Mouse (Mus musculus): Measurements from ENCODE around the gene Cfl1. TPM values are rescaled to one million over a fixed set of nuclear protein-coding genes. Genes with fewer than 3 reads are reported as not detected.
A peak's percentile ranks its signal among the peaks of the same experiment; 100 is the strongest.

Gene Cfl1
- polyA plus RNA-seq, 1 experiment from 2014 or later = 1,377 TPM

DNA sequence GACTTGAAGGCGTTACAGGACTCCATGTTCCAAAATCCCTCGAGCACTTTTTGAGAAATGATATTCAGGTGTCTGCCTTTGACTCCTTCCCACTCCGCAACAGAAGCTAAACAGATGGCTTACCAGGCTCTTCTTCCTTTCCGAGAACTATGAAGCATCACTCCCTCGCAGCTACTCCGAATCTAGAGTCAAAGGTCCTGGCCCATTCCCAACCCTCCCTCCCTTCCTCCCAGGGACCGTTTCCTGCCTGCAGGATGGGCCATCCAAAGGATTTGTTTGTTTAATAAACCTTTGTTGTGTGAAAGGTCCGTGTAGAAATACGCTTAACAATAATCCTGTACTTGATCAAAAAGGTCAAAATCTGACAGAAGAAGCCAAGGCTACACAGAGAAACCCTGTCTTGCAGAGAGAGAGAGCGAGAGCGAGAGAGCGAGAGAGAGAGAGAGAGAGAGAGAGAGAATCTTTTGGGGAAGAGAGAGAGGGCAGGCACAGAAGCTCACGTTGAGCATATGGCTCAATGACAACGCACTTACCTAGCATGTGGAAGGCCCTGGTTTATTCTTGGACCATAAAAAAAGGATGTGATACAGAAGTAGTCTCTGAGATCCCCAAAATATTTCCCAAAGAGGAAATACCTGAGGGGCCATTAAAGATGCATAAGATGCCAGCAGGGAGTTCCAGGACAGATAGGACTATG, 32.4 kb upstream of the Cfl1 start, which contains the start of gene Ccdc85b:
Gene Ccdc85b (minus strand): TSS at position 149 of the 697 bp plus-strand sequence.
- WGBS (ENCODE audit: missing documents) = 18% methylated on average over 13 of the region's 14 CpGs
- H3K36me3 ChIP-seq (ENCODE audit: inconsistent target) = peaks cover 9% of the 10 kb centered on the region
- peaks cover 36% of the 10 kb centered on the region for H3K79me2 ChIP-seq (ENCODE audit: inconsistent target)
- H3K27ac ChIP-seq = no peak within 1 kb of the TSS
- peak within 1 kb of the TSS; percentile 50 for H3K4me3 ChIP-seq (ENCODE audit: inconsistent target)

DNA sequence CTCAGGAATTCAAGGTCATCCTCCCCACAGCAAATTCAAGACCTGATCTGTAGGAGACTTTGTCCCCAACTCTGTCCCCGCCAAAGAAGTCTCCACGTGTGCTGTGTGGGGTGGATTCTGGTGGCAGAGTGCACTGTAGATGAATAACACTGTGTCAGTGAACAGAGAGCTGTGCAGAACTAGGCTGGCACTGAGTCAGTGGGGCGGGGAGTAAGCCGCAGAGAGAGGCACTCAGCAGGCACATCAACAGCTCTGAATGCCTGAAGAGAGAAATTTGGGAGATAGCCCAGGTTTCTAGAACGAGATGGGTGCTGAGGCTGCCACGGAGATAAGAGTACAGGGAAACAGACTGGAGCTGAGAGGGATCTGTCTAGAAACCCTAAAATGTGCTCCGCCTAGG, 31.2 kb upstream of the Cfl1 start:
- Histone ChIP-seq H3K36me3 (ENCODE audit: inconsistent target) (peaks cover 21% of the 10 kb centered on the region), H3K4me3 (ENCODE audit: inconsistent target) (no peak overlapping the region), H3K27ac (no peak overlapping the region), H3K79me2 (ENCODE audit: inconsistent target) (peaks cover 36% of the 10 kb centered on the region)
- 90% methylated on average over 7 of the region's 7 CpGs for WGBS (ENCODE audit: missing documents)

DNA sequence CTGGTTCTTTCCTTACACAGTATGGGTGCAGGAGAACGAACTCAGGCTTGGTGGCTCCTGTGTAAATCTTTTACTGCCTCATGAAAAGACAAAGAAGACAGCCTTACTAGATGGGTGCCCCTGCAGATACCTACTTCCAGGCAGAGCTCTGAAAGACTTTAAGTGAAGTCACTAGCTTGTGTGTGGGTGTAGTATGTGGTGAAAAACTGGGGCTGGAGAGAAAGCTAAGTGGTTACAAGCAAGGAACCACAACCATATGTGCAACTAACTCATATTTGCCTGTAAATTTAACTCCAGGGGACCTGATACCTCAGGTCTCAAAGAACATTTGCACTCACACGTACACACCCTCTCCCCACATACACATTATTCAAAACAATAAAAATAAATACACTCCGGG, 30.4 kb upstream of the Cfl1 start:
- Histone ChIP-seq H3K27ac (peak overlapping the region; percentile 73), H3K79me2 (ENCODE audit: inconsistent target) (peaks cover 29% of the 10 kb centered on the region), H3K4me3 (ENCODE audit: inconsistent target) (peak overlapping the region; percentile 96), H3K36me3 (ENCODE audit: inconsistent target) (peaks cover 30% of the 10 kb centered on the region)
- WGBS (ENCODE audit: missing documents) = 32% methylated on average over 2 of the region's 3 CpGs

DNA sequence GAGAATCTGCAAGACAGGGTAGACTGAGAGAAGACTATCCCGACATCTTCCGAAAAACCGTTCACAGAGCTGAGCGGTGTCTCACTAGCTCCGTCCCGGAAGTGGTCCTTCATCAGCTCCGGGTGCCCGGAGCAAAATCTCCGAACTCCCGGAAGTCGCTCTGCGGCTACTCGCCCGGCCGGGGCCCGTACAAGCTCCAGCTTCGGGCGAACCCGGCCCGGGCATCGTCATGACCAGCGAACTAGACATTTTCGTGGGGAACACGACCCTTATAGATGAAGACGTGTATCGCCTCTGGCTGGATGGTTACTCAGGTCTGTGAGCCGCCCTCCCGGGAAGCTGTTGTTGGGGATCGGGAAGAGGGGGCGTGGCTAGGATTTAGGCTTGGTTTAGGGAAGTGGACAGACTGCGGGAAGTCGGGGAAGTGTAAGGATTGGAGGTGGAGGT, 29.8 kb upstream of the Cfl1 start, which contains the start of gene Fibp:
Gene Fibp (plus strand): TSS at position 151 of the 447 bp plus-strand sequence.
- Histone ChIP-seq H3K4me3 (ENCODE audit: inconsistent target) (peak within 1 kb of the TSS; percentile 96), H3K27ac (peak within 1 kb of the TSS; percentile 73), H3K36me3 (ENCODE audit: inconsistent target) (peaks cover 35% of the 10 kb centered on the region), H3K79me2 (ENCODE audit: inconsistent target) (peaks cover 23% of the 10 kb centered on the region)
- WGBS (ENCODE audit: missing documents) = 0% methylated on average over 32 of the region's 32 CpGs

DNA sequence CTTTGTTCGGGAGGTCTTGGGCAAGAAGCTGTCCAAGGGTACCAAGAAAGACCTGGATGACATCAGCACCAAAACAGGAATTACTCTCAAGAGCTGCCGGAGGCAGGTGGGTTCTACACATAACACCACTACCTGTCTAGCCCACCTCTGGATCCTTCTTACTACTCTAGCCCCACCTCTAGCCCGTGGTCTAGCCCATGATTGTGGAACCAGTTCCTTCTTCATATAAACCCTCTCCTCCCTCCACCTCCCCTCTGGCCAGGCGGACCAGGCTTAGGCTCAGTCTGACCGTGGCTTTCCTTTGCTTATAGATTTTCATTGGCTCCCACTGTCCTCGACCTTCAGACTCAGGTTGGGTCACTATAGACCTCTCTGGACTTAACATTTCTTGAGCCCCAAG, 28.8 kb upstream of the Cfl1 start:
- Histone ChIP-seq H3K36me3 (ENCODE audit: inconsistent target) (peaks cover 45% of the 10 kb centered on the region), H3K79me2 (ENCODE audit: inconsistent target) (peaks cover 14% of the 10 kb centered on the region), H3K27ac (no peak overlapping the region), H3K4me3 (ENCODE audit: inconsistent target) (peak overlapping the region; percentile 96)
- WGBS (ENCODE audit: missing documents) = 85% methylated on average over 6 of the region's 6 CpGs

DNA sequence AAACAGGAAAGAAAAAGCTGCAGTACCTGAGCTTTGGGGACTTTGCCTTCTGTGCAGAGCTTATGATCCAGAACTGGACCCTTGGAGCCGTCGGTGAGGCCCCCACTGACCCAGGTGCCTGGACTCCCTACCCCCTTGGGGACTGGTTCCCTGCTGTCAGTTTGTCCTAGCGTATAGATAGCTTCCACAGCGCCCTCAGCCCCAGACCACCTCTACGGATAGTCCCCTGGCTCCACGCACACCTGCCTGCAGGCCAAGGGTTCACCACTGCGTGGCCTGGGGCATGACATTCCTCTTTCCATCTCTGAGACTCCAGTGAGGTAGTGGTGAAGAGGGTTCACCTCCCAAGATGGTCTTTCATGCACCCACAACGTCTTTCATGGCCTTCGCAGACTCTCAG, 27.0 kb upstream of the Cfl1 start:
- peaks cover 56% of the 10 kb centered on the region for H3K36me3 ChIP-seq (ENCODE audit: inconsistent target)
- H3K79me2 ChIP-seq (ENCODE audit: inconsistent target) = peaks cover 12% of the 10 kb centered on the region

DNA sequence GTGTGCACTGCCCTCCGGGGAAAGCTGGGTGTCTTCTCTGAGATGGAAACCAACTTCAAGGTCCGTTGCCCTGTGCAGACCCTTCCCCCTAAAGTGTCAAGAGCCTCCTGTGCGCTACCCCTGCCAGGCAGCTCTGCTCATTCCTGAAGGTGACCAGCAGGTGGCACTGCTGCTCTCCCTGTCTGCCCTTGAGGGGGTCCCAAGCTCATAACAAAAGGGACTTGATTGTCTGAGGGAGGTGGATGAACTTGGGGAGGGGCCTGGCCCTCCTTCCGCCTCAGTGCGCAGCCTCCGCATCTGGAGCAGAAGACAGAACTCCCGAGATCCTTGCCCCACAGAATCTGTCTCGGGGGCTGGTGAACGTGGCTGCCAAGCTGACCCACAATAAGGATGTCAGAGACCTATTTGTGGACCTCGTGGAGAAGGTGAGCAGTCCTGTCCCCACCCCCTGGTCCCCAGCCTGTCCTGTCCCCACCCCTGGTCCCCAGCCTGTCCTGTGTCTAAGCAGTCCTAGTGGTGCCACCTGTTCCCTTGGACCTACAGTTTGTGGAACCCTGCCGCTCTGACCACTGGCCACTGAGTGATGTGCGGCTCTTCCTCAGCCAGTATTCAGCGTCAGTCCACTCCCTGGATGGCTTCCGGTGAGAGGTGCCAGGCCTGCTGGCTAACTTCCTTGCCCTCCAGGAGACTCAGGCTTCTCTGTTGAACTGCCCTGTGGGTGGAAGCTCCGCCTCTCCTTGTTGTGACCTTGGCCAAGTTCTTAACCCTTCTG, 26.3 kb upstream of the Cfl1 start:
- H3K36me3 ChIP-seq (ENCODE audit: inconsistent target) = peaks cover 56% of the 10 kb centered on the region
- peaks cover 12% of the 10 kb centered on the region for H3K79me2 ChIP-seq (ENCODE audit: inconsistent target)
- WGBS (ENCODE audit: missing documents) = 77% methylated on average over 14 of the region's 15 CpGs
- no peak overlapping the region for H3K27ac ChIP-seq
- no peak overlapping the region for H3K4me3 ChIP-seq (ENCODE audit: inconsistent target)

More for the DNA sequence above, 27.0 kb upstream of the Cfl1 start:
- 92% methylated on average over 9 of the region's 9 CpGs for WGBS (ENCODE audit: missing documents)
- Histone ChIP-seq H3K4me3 (ENCODE audit: inconsistent target) (no peak overlapping the region), H3K27ac (no peak overlapping the region)

DNA sequence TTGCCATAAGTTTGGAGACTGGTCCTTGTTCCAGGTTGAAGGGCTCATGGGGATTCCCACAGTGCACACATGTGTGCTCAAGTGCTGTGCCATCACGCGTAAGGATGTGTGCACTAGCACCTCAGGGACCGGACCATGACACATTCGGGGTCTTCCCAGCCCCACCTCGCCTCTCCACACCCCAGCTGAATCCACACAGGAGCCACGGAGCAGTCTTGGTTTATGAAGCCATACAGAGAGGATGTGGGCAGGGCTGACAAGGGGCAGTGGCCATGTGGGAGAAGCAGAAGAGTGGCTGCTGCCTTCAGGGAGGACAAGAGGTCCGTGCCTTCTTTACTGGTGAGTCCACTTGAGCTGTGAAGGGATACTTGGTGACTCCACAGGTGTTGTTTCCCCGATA, 25.2 kb upstream of the Cfl1 start:
- peaks cover 12% of the 10 kb centered on the region for H3K79me2 ChIP-seq (ENCODE audit: inconsistent target)
- H3K27ac ChIP-seq = no peak overlapping the region
- peaks cover 56% of the 10 kb centered on the region for H3K36me3 ChIP-seq (ENCODE audit: inconsistent target)
- 92% methylated on average over 8 of the region's 8 CpGs for WGBS (ENCODE audit: missing documents)
- no peak overlapping the region for H3K4me3 ChIP-seq (ENCODE audit: inconsistent target)

DNA sequence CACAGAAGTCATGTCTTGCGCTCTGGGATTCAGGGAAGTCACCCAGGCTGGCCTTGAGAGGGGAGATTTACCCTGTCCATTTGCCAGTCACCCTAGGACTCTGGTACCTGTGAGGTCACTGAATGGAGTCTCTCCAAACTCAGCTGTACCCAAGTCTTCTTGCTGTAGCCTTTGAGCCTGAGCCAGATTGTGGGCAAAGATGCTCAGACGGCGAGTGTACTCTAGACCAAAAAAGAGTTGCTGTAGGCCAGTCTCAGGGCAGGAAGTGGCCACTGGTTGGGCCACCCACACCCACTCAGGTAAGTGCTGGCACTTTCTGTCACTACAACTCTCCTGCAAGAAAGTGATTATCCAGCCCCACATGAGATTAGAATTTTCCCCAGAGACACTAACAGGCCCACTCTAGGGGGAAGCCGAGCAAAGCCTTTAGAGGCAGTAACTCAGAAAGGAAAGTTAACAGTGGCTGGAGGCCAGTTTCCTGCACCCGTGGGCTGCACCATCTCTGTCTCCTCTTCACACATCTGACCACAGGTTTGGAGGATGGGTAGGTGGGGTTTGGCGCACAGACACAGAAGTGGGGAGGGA, 23.2 kb upstream of the Cfl1 start:
- Histone ChIP-seq H3K36me3 (ENCODE audit: inconsistent target) (peaks cover 55% of the 10 kb centered on the region), H3K27ac (no peak overlapping the region), H3K79me2 (ENCODE audit: inconsistent target) (no peaks in the 10 kb centered on the region), H3K4me3 (ENCODE audit: inconsistent target) (no peak overlapping the region)
- 71% methylated on average over 6 of the region's 6 CpGs for WGBS (ENCODE audit: missing documents)

DNA sequence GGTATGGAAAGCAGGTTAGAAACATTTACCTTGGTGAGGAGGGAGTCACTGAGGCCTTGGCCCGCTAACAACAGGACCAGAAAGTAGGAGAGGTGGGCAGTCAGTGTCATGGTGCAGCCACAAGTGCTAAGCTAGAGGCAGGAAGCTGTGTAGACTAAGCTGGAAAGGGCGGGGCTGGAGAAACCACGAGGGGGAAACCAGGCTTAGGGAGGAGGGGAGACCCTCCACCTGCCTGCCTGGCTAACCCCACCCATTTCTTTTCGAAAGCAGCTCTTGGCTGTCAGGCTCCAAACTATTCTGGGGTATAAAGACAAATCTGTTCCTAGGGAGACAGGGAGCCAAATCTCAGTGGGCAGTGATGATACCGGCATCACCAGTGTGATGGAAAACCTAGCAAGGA, 21.9 kb upstream of the Cfl1 start, which contains the start of gene Ctsw:
Gene Ctsw (minus strand): TSS at position 134 of the 400 bp plus-strand sequence.
- no peaks in the 10 kb centered on the region for H3K79me2 ChIP-seq (ENCODE audit: inconsistent target)
- H3K36me3 ChIP-seq (ENCODE audit: inconsistent target) = peaks cover 42% of the 10 kb centered on the region
- 34% methylated on average over 5 of the region's 5 CpGs for WGBS (ENCODE audit: missing documents)
- no peak within 1 kb of the TSS for H3K27ac ChIP-seq
- no peak within 1 kb of the TSS for H3K4me3 ChIP-seq (ENCODE audit: inconsistent target)

DNA sequence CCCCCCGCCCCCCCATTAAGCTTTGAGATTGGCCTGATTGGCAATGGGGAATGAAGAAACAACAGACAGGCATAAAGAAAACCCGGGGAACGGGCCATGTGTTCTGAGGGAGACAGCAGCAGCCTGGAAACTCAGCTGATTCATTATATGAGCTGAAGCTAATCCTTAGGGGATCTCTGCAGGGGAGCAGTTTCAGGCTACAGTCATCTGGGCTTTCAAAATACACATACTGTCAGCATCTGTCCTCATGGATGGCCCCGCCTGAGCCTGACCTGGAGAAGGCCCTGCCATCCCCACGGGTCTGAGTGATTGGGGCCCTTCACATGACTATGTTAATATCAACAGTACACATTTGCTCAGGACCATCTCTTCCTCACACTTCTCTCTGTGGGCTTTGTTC, 18.4 kb upstream of the Cfl1 start:
- H3K36me3 ChIP-seq (ENCODE audit: inconsistent target) = peaks cover 7% of the 10 kb centered on the region; the same call in 1 of the 2 replicates
- no peak overlapping the region for H3K27ac ChIP-seq
- H3K79me2 ChIP-seq (ENCODE audit: inconsistent target) = no peaks in the 10 kb centered on the region
- no peak overlapping the region for H3K4me3 ChIP-seq (ENCODE audit: inconsistent target)
- WGBS (ENCODE audit: missing documents) = 75% methylated on average over 5 of the region's 5 CpGs

DNA sequence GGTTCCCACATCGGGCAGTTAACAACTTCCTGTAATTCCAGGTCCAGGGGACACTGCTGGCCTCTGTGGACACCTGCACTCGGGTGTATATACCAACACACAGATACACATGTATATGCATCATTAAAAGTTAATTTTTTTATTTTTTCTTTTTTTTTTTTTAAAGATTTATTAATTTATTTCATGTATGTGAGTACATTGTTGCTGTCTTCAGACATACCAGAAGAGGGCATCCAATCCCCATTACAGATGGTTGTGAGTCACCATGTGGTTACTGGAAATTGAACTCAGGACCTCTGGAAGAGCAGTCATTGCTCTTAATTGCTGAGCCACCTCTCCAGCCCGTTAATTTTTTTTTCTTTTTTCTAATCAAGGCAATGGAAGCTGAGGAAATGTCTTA, 17.4 kb upstream of the Cfl1 start:
- no peak overlapping the region for H3K27ac ChIP-seq
- 79% methylated on average over 3 of the region's 3 CpGs for WGBS (ENCODE audit: missing documents)
- no peaks in the 10 kb centered on the region for H3K36me3 ChIP-seq (ENCODE audit: inconsistent target)

DNA sequence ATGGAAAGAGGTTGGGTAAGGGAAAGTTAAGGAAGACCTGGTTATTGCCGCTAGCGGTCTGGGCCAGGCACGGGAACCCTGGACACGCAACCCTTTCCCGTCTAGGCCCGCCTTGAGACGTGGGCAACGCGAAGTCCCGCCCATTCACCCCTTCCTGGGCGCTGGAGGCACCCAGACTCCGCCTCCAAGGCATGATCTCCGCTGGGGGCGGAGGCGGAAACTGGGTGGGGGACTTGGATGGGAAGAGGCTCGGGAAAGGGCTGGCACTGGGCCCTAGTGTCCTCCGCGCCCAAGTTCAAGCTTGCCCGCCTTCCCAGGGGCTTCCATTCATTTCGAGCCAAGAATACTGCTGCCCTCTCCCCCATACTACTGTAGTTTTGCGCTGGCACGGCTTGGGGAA, 16.5 kb upstream of the Cfl1 start, which contains the start of gene Efemp2:
Gene Efemp2 (plus strand): TSS at position 235 of the 400 bp plus-strand sequence.
- no peak within 1 kb of the TSS for H3K27ac ChIP-seq
- H3K4me3 ChIP-seq (ENCODE audit: inconsistent target) = peak within 1 kb of the TSS; percentile 19
- 38% methylated on average over 22 of the region's 22 CpGs for WGBS (ENCODE audit: missing documents)

More for the DNA sequence above, 17.4 kb upstream of the Cfl1 start:
- H3K4me3 ChIP-seq (ENCODE audit: inconsistent target) = no peak overlapping the region
- H3K79me2 ChIP-seq (ENCODE audit: inconsistent target) = no peaks in the 10 kb centered on the region

DNA sequence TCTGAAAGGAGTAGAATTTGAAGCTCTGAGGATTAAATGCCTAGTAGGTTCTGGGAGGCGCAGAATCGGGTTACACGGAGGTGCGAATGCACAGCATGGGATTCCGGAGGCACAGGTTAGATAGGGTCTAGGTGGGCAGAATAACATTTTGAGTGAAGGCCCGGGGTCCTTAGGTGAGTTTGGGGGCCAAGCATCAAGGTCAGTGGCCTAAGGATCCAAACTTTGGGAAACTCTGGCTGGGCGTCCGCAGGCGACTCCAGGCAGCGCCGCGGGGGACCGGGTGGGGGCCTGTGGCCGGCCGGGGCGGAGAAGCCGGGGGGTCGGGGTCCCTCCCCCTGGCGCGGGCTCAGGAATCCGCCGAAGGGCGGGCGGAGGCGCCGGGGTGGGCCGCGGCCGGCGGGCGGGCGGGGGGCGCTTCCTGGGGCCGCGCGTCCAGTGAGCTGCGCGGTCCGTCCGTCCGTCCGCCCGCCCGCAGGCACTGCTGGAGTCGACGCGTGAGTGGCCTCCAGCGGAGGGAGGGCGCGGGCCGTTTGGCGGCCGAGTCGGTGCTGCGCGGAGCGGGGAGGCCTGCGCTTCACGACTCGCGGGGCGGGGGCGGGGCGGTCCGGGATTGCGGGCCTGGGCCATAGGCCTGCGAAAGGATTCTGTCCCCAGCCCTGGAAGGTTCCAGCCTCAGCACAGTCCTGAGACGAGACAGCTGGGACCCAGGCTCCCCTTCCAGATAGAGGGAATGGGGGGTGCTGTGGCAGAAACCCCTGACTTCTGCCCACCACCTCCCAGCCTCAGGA, 15.8 kb upstream of the Cfl1 start:
- Histone ChIP-seq H3K79me2 (ENCODE audit: inconsistent target) (no peaks in the 10 kb centered on the region), H3K27ac (no peak overlapping the region), H3K4me3 (ENCODE audit: inconsistent target) (peak overlapping the region; percentile 19), H3K36me3 (ENCODE audit: inconsistent target) (no peaks in the 10 kb centered on the region)
- WGBS (ENCODE audit: missing documents) = 8% methylated on average over 53 of the region's 68 CpGs

More for the DNA sequence above, 16.5 kb upstream of the Cfl1 start, which contains the start of gene Efemp2:
- Histone ChIP-seq H3K36me3 (ENCODE audit: inconsistent target) (no peaks in the 10 kb centered on the region), H3K79me2 (ENCODE audit: inconsistent target) (no peaks in the 10 kb centered on the region)
